Mouse (Mus musculus) left cerebral cortex, postnatal 14 days (tissue): ENCODE data around the gene Gm3173. TPM values are rescaled to one million over a fixed set of nuclear protein-coding genes. Genes with fewer than 3 reads are reported as not detected.
"Not testable (repeated sequence)": the region's sequence is repeated elsewhere in the genome, so short reads cannot be mapped to it uniquely, and the experiment has no call there.

Experiments
- DNase-seq, 2 experiments: peaks; one replicate each; pipeline ENCODE4 v3.0.0; 2021 to 2022; ENCODE audit warnings: low spot score in 2 of 2, mixed read lengths in 1 of 2
- intact Hi-C: fragments of 180-260 bp; cut with DNase I; formaldehyde crosslinking; loops from one replicate; pipeline ENCODE4 v1.15.1; 2025
- long read RNA-seq, 2 experiments: library from polyadenylated mRNA; stranded (forward); transcript quantifications; one replicate each; pipeline ENCODE4 v2.0.0; 2021
- total RNA-seq, 2 experiments: library from RNA; stranded (reverse); gene quantifications; 2 replicates each; pipeline ENCODE4 v1.2.3; 2021

Gene Gm3173
- total RNA-seq = not detected
- long read RNA-seq, experiment 1, partial matches to known transcripts = 0 of 6 reads
- long read RNA-seq, experiment 1, other reads (novel, unspliced or antisense) = 6 of 6 reads
- long read RNA-seq, experiment 2, partial matches to known transcripts = 0 of 1 reads
- long read RNA-seq, experiment 2, other reads (novel, unspliced or antisense) = 1 of 1 reads

- DNase-seq, intact Hi-C loops: not testable (repeated sequence)
Observed at GRCm38 (mm10) chr14:4430692-4431091, at the start of gene Gm3173. Gm3173 (plus strand) TSS chr14:4430992.

GRCm38 (mm10) chr14:4385606-4386005 lies 45.2 kb upstream of the Gm3173 start:
- intact Hi-C loops = not testable (repeated sequence)

GRCm38 (mm10) chr14:4392841-4393530 lies 37.8 kb upstream of the Gm3173 start:
- DNase-seq, intact Hi-C loops: not testable (repeated sequence)

More at GRCm38 (mm10) chr14:4385606-4386005, 45.2 kb upstream of the Gm3173 start:
- DNase-seq = not testable (repeated sequence)

GRCm38 (mm10) chr14:4397226-4397625 lies 33.6 kb upstream of the Gm3173 start, which contains the start of gene Gm3159:
Gm3159 (plus strand) TSS chr14:4397526.
- DNase-seq, intact Hi-C loops: not testable (repeated sequence)

- DNase-seq, intact Hi-C loops: not testable (repeated sequence)
Observed at GRCm38 (mm10) chr14:4398624-4399023, 32.2 kb upstream of the Gm3173 start.

GRCm38 (mm10) chr14:4400115-4400789 lies 30.5 kb upstream of the Gm3173 start:
- DNase-seq, intact Hi-C loops: not testable (repeated sequence)

- DNase-seq, intact Hi-C loops: not testable (repeated sequence)
Observed at GRCm38 (mm10) chr14:4401245-4401644, 29.5 kb upstream of the Gm3173 start.

- intact Hi-C loops = not testable (repeated sequence)
Observed at GRCm38 (mm10) chr14:4403840-4404239, 27.0 kb upstream of the Gm3173 start.

GRCm38 (mm10) chr14:4409939-4410338 lies 20.9 kb upstream of the Gm3173 start:
- intact Hi-C loops, DNase-seq: not testable (repeated sequence)

More at GRCm38 (mm10) chr14:4403840-4404239, 27.0 kb upstream of the Gm3173 start:
- DNase-seq = not testable (repeated sequence)

- intact Hi-C loops = not testable (repeated sequence)
- DNase-seq = peak; percentile 22 to 41
Observed at GRCm38 (mm10) chr14:4414965-4415835, 15.6 kb upstream of the Gm3173 start, which contains the start of gene Gm3164. Gm3164 (plus strand) TSS chr14:4415448.

- intact Hi-C loops, DNase-seq: not testable (repeated sequence)
Observed at GRCm38 (mm10) chr14:4481445-4481844, 50.7 kb downstream of the Gm3173 start, which contains the start of gene Gm3182. Gm3182 (plus strand) TSS chr14:4481745.

- DNase-seq, intact Hi-C loops: not testable (repeated sequence)
Observed at GRCm38 (mm10) chr14:4499425-4499824, 68.6 kb downstream of the Gm3173 start.

GRCm38 (mm10) chr14:4555105-4555504 lies 124.3 kb downstream of the Gm3173 start, which contains the start of gene Gm3047:
Gm3047 (plus strand) TSS chr14:4555405.
- intact Hi-C loops, DNase-seq: not testable (repeated sequence)

Other genes with a start within 250 kb of the Gm3173 start
- gene Gm2974, start 248.4 kb upstream of the Gm3173 start, total RNA-seq = 1 to 10 TPM in 1 of 2 experiments, under 1 TPM in 1; 0.95 to 1.4 TPM
- not detected for gene Gm3138, start 181.4 kb upstream of the Gm3173 start, total RNA-seq
- not detected for gene Gm3149, start 113.7 kb upstream of the Gm3173 start, total RNA-seq
- 1 to 10 TPM; 1.3 to 1.5 TPM for gene 2610042L04Rik, start 96.2 kb upstream of the Gm3173 start, total RNA-seq
- not detected for gene Gm3159, start 33.5 kb upstream of the Gm3173 start, total RNA-seq
- gene Gm3164, start 15.5 kb upstream of the Gm3173 start, total RNA-seq = under 1 TPM in 1 of 2 experiments, not detected in 1; 0.49 TPM
- gene Gm3182, start 50.8 kb downstream of the Gm3173 start, total RNA-seq = under 1 TPM in 1 of 2 experiments, not detected in 1; 0.19 TPM
- gene Gm3047, start 124.4 kb downstream of the Gm3173 start, total RNA-seq = not detected
- under 1 TPM in 1 of 2 experiments, not detected in 1; 0.31 TPM for gene Gm8159, start 201.4 kb downstream of the Gm3173 start, total RNA-seq
- gene Gm3239, start 233.2 kb downstream of the Gm3173 start, total RNA-seq = under 1 TPM in 1 of 2 experiments, not detected in 1; 0.40 TPM